Mouse (Mus musculus): ENCODE measurements at regions not wholly inside any gene's neighbourhood (a gene's known extent, or its start where the extent isn't known, plus 50 kb on each side); places are given as distances from the start of the nearest gene placed in this dataset.
"Not testable (repeated sequence)": the region's sequence is repeated elsewhere in the genome, so short reads cannot be mapped to it uniquely, and the experiment has no call there.

GRCm38 (mm10) chr12:5955564-5955963, 580.1 kb upstream of the Klhl29 start:
- peak; percentile 20 for DNase-seq

DNA sequence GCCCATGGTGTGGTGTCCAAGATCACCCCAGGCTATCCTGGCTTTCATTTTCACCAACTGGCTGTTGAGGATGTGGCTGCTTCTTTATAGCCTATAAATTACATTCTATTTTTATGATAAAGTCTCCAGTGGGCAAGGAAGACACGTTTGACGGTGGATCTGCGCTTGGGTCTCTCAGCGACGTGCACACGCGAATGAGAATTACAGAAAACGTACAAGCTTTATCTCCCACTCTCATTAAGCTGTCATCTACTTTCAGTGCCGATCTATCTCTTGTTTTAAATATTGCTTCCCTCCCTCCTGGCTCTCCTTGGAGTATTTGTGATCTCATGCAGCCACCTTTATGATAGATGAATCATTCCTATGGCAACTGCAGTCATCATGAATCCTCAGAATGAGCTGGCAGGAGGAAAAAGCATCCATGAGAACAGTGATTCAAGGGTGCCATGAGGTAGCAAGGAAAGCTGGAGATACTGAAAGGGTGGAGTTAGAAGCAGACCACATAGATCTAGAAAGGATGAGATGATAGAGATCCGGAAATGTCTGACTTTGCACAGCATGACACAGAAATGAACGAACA, 568.0 kb upstream of the Klhl29 start:
- DNase-seq = no peak

GRCm38 (mm10) chr12:5921262-5921661, 545.8 kb upstream of the Klhl29 start:
- no peak for DNase-seq

GRCm38 (mm10) chr12:5918030-5918429, 542.5 kb upstream of the Klhl29 start:
- no peak for DNase-seq

DNA sequence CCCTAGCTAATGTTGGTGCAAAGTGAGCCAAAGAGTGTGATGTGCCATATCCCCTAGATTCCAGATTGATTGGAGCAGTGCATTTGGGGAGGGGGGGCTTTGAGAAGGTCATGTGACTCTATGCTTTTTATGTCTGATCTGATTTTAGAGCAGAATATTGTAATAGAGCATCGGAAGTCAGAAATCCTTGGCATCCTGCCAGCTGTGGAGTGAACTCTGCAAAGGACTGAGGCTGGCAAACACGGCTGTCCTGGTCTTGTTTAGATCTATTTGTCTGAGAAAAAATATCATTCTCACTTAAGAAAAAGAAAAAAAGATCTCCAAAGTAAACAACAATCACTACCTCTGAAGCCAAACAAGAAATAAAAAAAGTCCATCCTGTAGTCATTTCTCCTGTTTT, 530.8 kb upstream of the Klhl29 start:
- peak; percentile 21 for DNase-seq

DNA sequence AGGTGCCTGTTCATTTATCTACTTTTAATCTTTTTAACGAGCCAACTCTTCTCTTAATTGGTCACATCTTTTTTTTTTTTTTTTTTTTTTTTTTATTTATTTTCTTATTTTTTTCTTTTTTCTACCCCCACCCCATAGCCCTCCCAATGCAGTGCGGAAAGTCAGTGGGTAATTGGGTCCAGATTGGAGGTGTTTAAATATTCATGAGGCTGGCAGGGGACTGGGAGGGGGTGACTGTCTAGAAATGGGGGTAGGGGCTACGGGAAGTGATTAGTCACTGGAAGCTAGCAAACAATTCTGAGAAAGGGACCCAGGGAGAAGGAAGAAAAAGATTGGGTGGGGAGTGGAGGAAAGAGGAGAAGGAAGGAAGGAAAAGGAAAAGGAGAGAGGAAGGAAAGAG, 516.3 kb upstream of the Klhl29 start:
- DNase-seq = not testable (repeated sequence)

DNA sequence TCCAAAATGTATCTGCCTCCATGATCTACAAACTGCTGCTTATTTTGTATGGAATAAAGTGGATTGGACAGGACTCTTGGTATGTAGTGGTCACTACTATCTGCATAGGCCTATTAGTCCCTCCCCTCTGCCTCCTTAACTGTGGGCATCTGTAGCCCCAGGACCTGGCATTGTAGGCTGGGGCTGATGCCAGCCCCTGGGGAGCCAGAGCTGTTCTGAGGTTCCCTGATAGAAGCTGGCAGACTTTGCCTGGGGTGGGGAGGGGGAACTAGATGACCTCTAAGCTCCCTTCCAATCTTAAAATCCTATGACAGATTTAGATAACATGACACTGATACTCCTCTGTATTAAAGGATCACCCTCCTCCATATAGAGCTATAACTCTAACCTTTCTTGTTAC, 491.2 kb upstream of the Klhl29 start:
- no peak for DNase-seq

DNA sequence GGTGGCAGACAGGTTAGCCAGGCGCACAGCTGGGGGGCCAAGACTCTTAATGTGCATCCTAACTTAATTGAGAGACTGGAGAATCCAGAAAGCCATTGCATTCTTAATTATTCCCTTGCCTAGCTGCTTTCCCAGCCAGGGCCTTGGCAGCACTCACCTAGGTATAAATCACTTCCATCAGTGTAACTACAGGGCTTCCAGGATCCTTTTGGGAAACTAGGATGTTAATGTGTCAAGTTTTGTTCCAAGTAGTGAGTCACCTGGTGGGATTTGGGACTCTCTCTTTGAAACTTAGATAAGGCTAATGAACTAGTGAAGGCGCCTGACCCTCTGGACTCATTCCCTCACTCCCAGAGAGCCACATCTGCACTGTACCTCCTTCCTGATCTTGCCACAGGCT, 484.3 kb upstream of the Klhl29 start:
- DNase-seq = no peak

DNA sequence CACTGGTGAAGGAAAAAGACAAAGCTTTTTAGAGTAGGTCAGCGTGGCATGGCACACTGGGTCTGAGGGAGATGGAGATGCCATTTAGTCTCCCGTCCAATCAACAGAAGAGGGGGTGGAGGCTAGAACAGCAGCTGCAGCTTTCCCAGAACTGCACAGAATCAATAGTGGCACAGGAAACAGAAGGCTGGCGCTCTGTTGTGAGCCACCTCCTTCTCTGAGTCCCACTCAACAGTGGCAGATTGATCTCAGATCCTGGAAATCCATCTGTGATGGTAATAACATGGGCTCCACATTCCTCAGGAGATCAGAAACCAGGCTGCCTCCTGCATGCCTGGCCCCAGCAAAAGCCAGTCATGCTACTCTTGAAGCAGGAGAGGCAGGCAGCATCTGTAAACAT, 480.9 kb upstream of the Klhl29 start:
- no peak for DNase-seq

GRCm38 (mm10) chr12:5810427-5810826, 434.9 kb upstream of the Klhl29 start:
- DNase-seq = peak; percentile 37

- DNase-seq = no peak
Observed at GRCm38 (mm10) chr12:5810009-5810408, 434.5 kb upstream of the Klhl29 start.

DNA sequence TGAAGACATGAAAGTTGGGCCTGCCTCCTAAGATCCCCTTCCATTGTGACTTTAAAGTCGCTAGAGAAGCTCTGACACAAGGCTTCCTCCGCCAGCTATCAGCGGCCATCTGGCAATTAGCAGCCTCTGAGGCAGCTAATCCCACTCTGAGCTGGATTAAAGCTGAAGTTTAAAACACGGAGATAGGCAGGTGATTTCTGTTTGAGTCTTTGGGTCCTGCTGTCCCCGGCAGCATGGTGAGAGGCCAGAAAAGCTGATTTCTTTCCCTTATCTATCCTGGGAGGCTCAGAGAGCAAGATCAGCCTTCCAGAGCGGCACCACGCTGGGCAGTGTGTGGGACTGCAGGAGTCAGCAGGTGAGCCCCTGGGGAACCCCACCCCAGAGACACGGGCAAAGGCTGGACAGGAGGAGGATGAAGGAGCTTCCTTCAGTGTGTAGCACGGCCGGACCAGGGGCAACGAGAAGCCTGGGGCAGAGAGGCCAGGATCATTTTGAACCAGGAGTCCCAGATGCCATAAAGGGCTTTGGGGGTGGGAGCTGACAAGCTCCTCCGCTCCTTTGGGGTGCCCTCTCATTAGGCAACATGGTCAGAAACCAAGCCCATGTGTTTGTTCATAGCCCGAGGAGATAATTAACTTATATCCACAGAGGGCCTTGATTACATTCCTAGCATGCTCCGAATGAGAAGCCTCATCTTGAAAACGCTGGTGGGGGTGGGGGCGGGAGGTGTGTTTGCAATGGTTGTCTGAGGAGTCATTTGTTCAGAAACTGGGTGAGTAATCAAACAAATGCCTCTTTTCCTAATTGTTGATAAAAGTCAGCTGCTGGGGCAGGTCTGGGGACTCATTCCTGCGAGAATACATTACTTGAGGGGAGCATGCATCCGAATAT, 432.8 kb upstream of the Klhl29 start:
- peak; percentile 11 for DNase-seq

- DNase-seq = no peak
Observed at GRCm38 (mm10) chr12:5805731-5806130, 430.2 kb upstream of the Klhl29 start.

DNA sequence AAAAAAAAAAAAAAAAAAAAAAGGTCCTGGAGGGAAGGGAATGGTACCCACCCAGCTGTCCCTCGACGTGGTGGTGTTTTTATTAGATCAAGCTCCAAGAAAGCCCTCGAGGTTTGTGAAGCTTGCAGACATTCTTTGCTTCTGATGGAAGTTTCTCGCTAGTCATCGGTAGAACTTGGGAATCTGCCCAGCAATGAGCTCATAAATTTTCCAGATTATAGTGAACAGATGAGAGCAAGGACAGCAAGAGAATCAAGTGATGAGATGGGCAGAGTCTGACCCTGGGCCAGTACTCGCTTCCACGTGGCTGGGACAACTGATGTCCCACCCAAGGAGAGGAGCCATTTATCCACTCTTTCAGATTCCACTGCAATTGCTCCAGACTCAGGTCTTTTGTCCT, 417.6 kb upstream of the Klhl29 start:
- DNase-seq = peak; percentile 15

GRCm38 (mm10) chr12:5787074-5787813, 411.8 kb upstream of the Klhl29 start:
- DNase-seq = no peak

- DNase-seq = no peak
Observed at GRCm38 (mm10) chr12:5781276-5781675, 405.8 kb upstream of the Klhl29 start.

DNA sequence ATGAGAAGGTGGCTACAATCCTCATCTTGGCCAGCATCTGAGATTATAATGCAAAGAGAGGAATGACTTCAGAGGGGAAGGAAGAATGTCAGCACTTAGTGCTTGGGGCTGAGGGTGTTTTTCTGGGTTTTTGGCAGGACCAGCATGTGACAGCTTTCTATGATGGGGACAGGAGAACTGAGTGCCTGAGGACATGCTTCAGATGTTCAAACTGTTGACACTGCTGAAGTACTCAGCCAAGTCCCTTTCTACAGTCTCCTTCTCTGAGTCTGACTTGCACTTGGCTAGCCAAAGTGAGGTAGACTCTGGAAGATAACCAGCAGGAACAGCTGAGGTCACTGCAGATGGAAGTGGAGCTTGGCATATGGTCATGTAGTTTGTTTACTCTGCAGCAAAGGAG, 402.1 kb upstream of the Klhl29 start:
- no peak for DNase-seq

DNA sequence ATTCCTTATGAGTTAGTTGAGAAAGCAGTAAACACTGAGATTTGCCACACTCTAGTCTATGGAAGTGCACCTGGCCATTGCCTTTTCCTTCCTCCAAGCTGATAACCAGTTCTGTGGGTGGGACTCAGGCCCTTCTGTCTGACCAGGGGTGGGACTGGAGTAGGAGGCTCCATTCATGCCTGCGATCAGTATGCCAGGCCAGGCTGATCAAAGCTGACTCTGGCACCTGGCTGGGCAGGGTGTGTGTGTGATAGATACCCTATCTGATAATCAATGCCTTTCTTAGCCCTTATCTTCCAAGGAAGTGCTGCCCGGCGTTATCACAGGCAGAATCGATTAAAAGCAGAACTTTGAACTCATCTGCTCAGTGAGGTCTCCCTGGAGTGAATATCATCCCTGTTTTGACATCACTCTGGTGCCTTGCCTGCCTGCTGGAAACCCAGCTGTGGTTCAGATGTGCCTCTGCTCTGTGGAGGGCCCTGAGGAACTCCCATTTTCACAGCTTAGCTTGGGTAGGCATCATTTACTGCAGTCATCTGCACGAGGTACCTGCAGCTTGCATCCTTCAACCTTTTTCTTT, 396.0 kb upstream of the Klhl29 start:
- no peak for DNase-seq

GRCm38 (mm10) chr12:5770531-5770930, 395.0 kb upstream of the Klhl29 start:
- no peak for DNase-seq

DNA sequence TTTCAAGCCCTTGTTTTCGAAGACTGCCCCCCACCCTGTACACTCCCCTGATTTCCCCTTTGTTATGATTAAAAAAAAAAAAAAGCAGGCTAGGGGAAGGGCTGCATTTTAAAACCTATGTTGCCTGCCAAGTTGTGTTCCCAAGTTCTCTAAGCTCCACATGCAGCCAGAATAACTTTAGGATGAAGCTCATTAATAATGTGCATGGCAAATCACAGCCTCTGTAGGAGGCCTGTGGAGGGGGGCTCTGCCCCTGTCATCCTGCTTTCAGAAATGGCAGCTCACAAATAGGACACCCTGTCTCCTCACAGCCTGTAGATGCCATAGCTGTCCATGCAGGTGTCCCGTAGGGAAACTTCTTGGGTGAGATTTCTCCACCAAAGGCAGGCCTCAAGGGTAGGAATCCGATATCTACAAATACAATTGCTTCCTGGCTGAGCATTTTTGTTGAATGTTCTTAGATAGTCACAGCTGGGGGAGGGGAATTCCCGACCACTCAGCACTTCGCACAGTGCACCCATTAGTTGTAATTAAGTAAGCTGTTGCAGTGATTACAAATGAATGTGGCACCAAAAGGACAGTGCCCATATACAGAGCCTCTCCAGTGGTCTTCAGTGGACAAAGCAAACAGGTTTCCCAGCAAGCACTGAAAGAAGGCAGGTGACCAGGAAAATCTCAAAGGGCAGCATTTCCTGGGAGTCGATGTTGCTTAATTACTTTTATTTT, 389.1 kb upstream of the Klhl29 start:
- no peak for DNase-seq

DNA sequence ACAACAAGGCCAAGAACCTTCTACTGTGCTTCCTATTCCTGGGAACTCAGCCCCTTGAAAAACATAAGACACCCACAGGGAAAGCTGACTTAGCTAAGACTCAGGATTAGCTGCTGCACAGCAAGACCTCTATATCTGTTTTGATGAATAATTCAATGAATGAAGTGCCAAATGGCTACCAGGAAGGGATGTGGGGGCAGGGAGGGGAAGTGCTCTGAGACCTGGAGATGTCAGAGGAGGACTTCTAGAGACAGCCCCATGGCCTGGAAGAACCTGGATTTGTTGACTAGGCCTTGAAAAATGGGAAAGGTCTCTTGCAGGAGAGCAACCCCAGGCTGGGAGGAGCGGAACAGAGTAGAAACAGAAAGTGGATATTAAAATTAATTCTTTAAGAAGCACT, 388.5 kb upstream of the Klhl29 start:
- no peak for DNase-seq

DNA sequence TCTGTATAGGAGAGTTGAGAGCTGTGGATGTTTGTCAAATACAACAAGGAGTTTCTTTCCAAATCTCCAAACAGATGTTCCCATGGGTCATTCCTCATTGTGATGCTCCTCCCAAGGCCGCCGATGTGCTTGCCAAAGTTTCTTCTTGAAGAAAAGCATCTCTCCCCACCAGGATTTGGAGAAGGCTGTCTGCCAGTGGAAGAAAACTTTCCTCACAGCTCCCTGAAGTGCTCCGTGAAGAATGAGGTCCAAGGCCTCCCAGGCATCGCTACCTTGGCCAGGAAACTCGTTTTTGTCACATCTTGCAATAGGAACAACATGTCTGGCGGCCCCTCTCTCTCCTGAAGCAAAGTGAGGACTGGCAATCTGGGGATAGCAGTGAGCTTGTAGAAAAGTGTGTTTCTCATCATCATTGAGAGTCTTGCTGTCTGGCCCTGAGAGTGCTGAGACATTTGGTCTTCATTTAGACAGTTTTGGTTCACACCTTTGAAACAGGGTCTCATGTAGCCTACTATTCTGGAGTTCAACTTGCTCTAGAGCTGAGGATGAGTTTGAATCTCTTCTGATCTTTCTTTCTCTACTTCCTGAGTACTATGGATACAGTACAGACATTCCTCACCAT, 386.9 kb upstream of the Klhl29 start:
- DNase-seq = peak; percentile 11
